Mouse (Mus musculus): Measurements from ENCODE around the gene Bco1. TPM values are rescaled to one million over a fixed set of nuclear protein-coding genes. Genes with fewer than 3 reads are reported as not detected.
A peak's percentile ranks its signal among the peaks of the same experiment; 100 is the strongest.

The Bco1 gene
- polyA plus RNA-seq, 1 experiment from 2014 or later = 0.22 TPM

- Histone ChIP-seq H3K36me3 (replicated peaks) (no peaks in the 10 kb centered on the region), H3K27ac (replicated peaks) (no peak overlapping the region), H3K27me3 (replicated peaks; ENCODE audit: low read depth, poor library complexity, severe bottlenecking) (no peaks in the 10 kb centered on the region), H3K4me3 (no peak overlapping the region), H3K9me3 (no peaks in the 10 kb centered on the region), H3K4me1 (no peaks in the 10 kb centered on the region)
- DNase-seq (ENCODE audit: low spot score) = no peak
- 94% methylated on average over 3 of the region's 3 CpGs for WGBS
Observed at GRCm38 (mm10) chr8:117126411-117126810, 30.8 kb downstream of the Bco1 start.

- WGBS = 86% methylated on average over 8 of the region's 8 CpGs
- no peaks in the 10 kb centered on the region for H3K36me3 ChIP-seq (replicated peaks)
- H3K27ac ChIP-seq (replicated peaks) = no peak overlapping the region
- no peaks in the 10 kb centered on the region for H3K4me1 ChIP-seq
- H3K27me3 ChIP-seq (replicated peaks; ENCODE audit: low read depth, poor library complexity, severe bottlenecking) = no peaks in the 10 kb centered on the region
- no peak for DNase-seq (ENCODE audit: low spot score)
- no peak overlapping the region for H3K4me3 ChIP-seq
- H3K9me3 ChIP-seq = no peaks in the 10 kb centered on the region
Observed at GRCm38 (mm10) chr8:117127063-117127462, 31.4 kb downstream of the Bco1 start.

GRCm38 (mm10) chr8:117133702-117134101, 38.0 kb downstream of the Bco1 start:
- peaks cover 12% of the 10 kb centered on the region; the same call in 1 of the 2 replicates for H3K4me1 ChIP-seq
- no peak for DNase-seq (ENCODE audit: low spot score)
- H3K27ac ChIP-seq (replicated peaks) = no peak overlapping the region
- no peaks in the 10 kb centered on the region for H3K9me3 ChIP-seq
- H3K27me3 ChIP-seq (replicated peaks; ENCODE audit: low read depth, poor library complexity, severe bottlenecking) = no peaks in the 10 kb centered on the region
- H3K36me3 ChIP-seq (replicated peaks) = no peaks in the 10 kb centered on the region
- no peak overlapping the region for H3K4me3 ChIP-seq
- 83% methylated on average over 3 of the region's 3 CpGs for WGBS

- Histone ChIP-seq H3K27me3 (replicated peaks; ENCODE audit: low read depth, poor library complexity, severe bottlenecking) (no peaks in the 10 kb centered on the region), H3K4me3 (no peak overlapping the region), H3K4me1 (peaks cover 12% of the 10 kb centered on the region; the same call in 1 of the 2 replicates), H3K36me3 (replicated peaks) (no peaks in the 10 kb centered on the region), H3K9me3 (no peaks in the 10 kb centered on the region), H3K27ac (replicated peaks) (no peak overlapping the region)
- WGBS = 9% methylated on average over 4 of the region's 4 CpGs
- no peak for DNase-seq (ENCODE audit: low spot score)
Observed at GRCm38 (mm10) chr8:117136351-117136750, 40.7 kb downstream of the Bco1 start.

GRCm38 (mm10) chr8:117136763-117137162, 41.1 kb downstream of the Bco1 start:
- no peak for DNase-seq (ENCODE audit: low spot score)
- H3K4me1 ChIP-seq = peaks cover 12% of the 10 kb centered on the region; the same call in 1 of the 2 replicates
- 50% methylated on average over 2 of the region's 2 CpGs for WGBS
- no peak overlapping the region for H3K4me3 ChIP-seq
- H3K27ac ChIP-seq (replicated peaks) = no peak overlapping the region
- no peaks in the 10 kb centered on the region for H3K9me3 ChIP-seq
- no peaks in the 10 kb centered on the region for H3K36me3 ChIP-seq (replicated peaks)
- H3K27me3 ChIP-seq (replicated peaks; ENCODE audit: low read depth, poor library complexity, severe bottlenecking) = no peaks in the 10 kb centered on the region

DNA sequence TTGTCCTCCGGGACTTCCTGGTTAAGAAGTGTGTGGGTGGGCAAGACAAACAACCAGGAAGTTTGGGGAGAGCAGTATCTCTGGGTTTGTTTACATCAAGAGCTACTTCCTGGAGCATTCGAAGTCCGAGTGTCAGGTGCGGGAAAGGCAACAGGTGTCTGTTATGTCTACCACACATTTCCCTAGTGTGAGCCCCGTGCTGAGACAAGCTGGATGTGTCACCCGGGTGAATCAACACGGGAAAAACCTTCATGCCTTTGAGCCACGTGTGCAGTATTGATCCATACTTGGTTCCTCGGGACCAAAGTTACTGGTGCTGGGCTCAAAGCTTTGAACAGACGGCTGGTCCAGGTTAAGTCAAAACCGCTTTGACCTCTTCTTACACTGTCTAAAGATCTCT, 41.7 kb downstream of the Bco1 start:
- H3K4me1 ChIP-seq = peaks cover 12% of the 10 kb centered on the region; the same call in 1 of the 2 replicates
- H3K27me3 ChIP-seq (replicated peaks; ENCODE audit: low read depth, poor library complexity, severe bottlenecking) = no peaks in the 10 kb centered on the region
- H3K4me3 ChIP-seq = no peak overlapping the region
- DNase-seq (ENCODE audit: low spot score) = no peak
- no peaks in the 10 kb centered on the region for H3K36me3 ChIP-seq (replicated peaks)
- no peaks in the 10 kb centered on the region for H3K9me3 ChIP-seq
- no peak overlapping the region for H3K27ac ChIP-seq (replicated peaks)
- 63% methylated on average over 11 of the region's 11 CpGs for WGBS

DNA sequence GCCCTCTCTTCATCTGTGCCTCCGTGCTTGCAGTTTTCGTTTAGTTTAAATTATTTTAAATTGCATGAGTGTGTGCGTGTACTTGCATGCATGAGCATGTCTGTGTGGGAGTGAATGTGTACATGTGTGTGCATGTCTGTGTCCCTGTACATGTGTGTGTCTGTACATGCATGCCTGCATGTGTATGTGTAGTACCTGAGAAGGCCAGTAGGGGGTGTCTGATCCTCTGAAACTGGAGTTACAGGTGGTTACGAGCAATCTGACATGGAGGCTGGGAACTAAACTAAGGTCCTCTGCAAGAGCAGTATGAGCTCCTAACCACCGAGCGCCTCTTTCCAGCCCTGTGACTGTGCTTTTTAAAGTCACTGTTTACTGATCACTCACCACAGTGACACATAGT, 52.9 kb downstream of the Bco1 start:
- Histone ChIP-seq H3K27me3 (replicated peaks; ENCODE audit: low read depth, poor library complexity, severe bottlenecking) (no peaks in the 10 kb centered on the region), H3K4me1 (no peaks in the 10 kb centered on the region), H3K36me3 (replicated peaks) (no peaks in the 10 kb centered on the region), H3K27ac (replicated peaks) (no peak overlapping the region), H3K9me3 (no peaks in the 10 kb centered on the region), H3K4me3 (no peak overlapping the region)
- no peak for DNase-seq (ENCODE audit: low spot score)
- 93% methylated on average over 6 of the region's 6 CpGs for WGBS

GRCm38 (mm10) chr8:117156149-117156548, 60.5 kb downstream of the Bco1 start:
- no peaks in the 10 kb centered on the region for H3K27me3 ChIP-seq (replicated peaks; ENCODE audit: low read depth, poor library complexity, severe bottlenecking)
- no peaks in the 10 kb centered on the region for H3K36me3 ChIP-seq (replicated peaks)
- H3K27ac ChIP-seq (replicated peaks) = no peak overlapping the region
- DNase-seq (ENCODE audit: low spot score) = no peak
- 93% methylated on average over 4 of the region's 4 CpGs for whole genome bisulfite sequencing
- H3K4me1 ChIP-seq = peaks cover 30% of the 10 kb centered on the region
- H3K4me3 ChIP-seq = no peak overlapping the region; the same call in 1 of the 2 replicates
- no peaks in the 10 kb centered on the region for H3K9me3 ChIP-seq

DNA sequence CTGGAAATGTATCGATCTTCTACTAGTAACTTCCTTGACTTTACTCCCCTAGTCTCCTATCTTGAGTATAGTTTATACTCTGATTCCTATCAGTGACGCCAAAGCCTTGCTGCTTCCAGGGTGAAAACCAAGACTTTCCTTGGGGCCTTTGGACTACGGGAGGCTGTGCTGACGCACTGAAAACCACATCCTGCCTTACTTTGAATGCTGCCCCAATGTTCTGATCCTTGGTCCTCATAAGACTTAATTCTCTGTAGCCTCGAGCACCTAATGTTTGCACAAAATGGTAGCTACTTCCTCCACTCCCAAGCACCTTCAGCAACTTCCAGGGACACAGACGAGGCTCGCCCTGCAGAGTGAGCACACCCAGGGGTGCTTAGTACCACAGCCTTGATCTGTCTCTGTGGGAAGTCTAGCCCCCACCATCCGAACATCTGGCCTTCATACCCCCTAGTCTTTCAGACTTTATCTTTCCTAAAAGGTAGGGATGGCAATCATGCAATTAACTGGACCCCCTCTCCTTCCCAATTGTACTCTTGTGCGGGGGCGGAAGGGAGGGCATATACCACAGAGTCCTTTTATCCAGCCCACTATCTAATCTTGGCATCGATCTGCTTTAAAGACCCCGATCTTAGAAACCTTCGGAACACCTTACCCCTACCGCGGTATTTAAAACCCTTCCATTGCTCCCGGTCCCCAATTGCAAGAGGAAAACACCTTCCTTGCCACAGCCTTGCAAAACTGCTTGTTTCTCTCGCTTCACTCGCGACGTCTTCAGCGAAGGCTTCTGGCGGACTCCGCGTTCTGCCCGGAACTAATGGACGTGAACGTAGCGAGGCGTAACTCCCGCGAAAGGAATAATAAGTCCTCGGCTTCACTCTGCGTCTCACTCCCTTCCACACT, 61.5 kb downstream of the Bco1 start:
- H3K4me1 ChIP-seq = peaks cover 32% of the 10 kb centered on the region
- whole genome bisulfite sequencing = 12% methylated on average over 33 of the region's 33 CpGs
- H3K36me3 ChIP-seq (replicated peaks) = no peaks in the 10 kb centered on the region
- H3K27me3 ChIP-seq (replicated peaks; ENCODE audit: low read depth, poor library complexity, severe bottlenecking) = no peaks in the 10 kb centered on the region
- no peak for DNase-seq (ENCODE audit: low spot score)
- H3K27ac ChIP-seq (replicated peaks) = peak overlapping the region; percentile 91
- peak overlapping the region; percentile 98 for H3K4me3 ChIP-seq
- no peaks in the 10 kb centered on the region for H3K9me3 ChIP-seq

DNA sequence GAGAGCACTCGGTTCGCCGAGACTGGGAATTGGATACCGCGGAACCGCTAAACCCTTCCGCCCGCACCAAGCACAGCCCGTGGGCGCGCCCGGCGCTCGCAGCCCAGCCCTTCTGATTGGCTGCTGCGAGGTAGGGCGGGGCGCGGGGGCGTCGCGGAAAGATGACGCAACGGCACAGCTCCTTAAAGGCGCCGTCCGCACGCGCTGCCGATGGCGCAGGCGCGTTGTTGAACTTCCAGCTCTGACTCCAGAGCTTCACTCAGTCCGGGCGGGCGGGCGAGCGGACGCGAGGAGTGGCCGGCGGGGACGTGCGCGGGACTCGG, 62.1 kb downstream of the Bco1 start:
- H3K4me1 ChIP-seq = peaks cover 32% of the 10 kb centered on the region
- peak overlapping the region; percentile 98 for H3K4me3 ChIP-seq
- no peaks in the 10 kb centered on the region for H3K27me3 ChIP-seq (replicated peaks; ENCODE audit: low read depth, poor library complexity, severe bottlenecking)
- H3K9me3 ChIP-seq = no peaks in the 10 kb centered on the region
- peak overlapping the region; percentile 91 for H3K27ac ChIP-seq (replicated peaks)
- no peaks in the 10 kb centered on the region for H3K36me3 ChIP-seq (replicated peaks)
- peak; percentile 97 for DNase-seq (ENCODE audit: low spot score)
- under 1% methylated on average over 45 of the region's 45 CpGs for WGBS

- H3K9me3 ChIP-seq = no peaks in the 10 kb centered on the region
- H3K4me3 ChIP-seq = peak within 1 kb of the TSS; percentile 98
- peaks cover 32% of the 10 kb centered on the region for H3K4me1 ChIP-seq
- H3K36me3 ChIP-seq (replicated peaks) = no peaks in the 10 kb centered on the region
- peak within 1 kb of the TSS; percentile 91 for H3K27ac ChIP-seq (replicated peaks)
- no peaks in the 10 kb centered on the region for H3K27me3 ChIP-seq (replicated peaks; ENCODE audit: low read depth, poor library complexity, severe bottlenecking)
- DNase-seq (ENCODE audit: low spot score) = peak; percentile 57
- WGBS = under 1% methylated on average over 65 of the region's 65 CpGs
Observed at GRCm38 (mm10) chr8:117158135-117158761, 62.6 kb downstream of the Bco1 start, which contains the start of gene Gan. Gene Gan (plus strand): TSS chr8:117158135.

- Histone ChIP-seq H3K27ac (replicated peaks) (no peak overlapping the region), H3K36me3 (replicated peaks) (no peaks in the 10 kb centered on the region), H3K9me3 (no peaks in the 10 kb centered on the region), H3K4me3 (peak overlapping the region; percentile 98), H3K27me3 (replicated peaks; ENCODE audit: low read depth, poor library complexity, severe bottlenecking) (no peaks in the 10 kb centered on the region), H3K4me1 (peaks cover 32% of the 10 kb centered on the region)
- WGBS = 68% methylated on average over 5 of the region's 5 CpGs
- DNase-seq (ENCODE audit: low spot score) = no peak
Observed at GRCm38 (mm10) chr8:117159031-117159430, 63.4 kb downstream of the Bco1 start.

DNA sequence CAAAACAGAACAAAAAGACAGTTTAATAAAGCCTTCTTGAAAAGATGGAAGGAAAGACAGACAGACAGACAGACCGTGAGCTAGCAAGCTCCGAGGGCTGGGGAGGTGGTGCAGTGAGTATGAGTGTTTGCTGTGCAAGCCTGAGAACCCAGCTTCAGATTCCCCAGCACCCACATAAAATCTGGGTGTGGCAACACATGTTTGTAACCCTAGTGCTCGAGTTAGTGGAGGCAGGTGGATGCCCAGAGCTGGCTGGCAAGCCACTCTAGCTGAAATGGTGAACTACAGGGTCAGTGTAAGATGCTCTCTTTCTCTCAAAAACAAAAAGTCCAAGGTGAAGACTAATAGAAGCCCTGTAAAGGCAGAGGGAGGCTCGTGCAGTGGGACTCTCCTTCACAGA, 69.3 kb downstream of the Bco1 start:
- Histone ChIP-seq H3K4me3 (no peak overlapping the region), H3K4me1 (peaks cover 20% of the 10 kb centered on the region), H3K9me3 (no peaks in the 10 kb centered on the region), H3K27ac (replicated peaks) (no peak overlapping the region), H3K36me3 (replicated peaks) (no peaks in the 10 kb centered on the region), H3K27me3 (replicated peaks; ENCODE audit: low read depth, poor library complexity, severe bottlenecking) (no peaks in the 10 kb centered on the region)
- 89% methylated on average over 4 of the region's 4 CpGs for WGBS
- DNase-seq (ENCODE audit: low spot score) = no peak
